Comparison of ENCODE assay signal across 24 mouse cellular contexts in genomic region chr12:82458017-82458416, GRCm38 (mm10).
DNase-seq lines count a peak whose midpoint lies in the region; ATAC-seq lines count a peak whose summit lies in the region.
"Had no signal": no experiment of that assay in that cellular context is flagged by ENCODE, and none has a peak within 500 bp of the region (broad histone marks: within the 10 kb centered on the region; RNA-seq: fewer than 3 reads in every experiment).

No protein-coding gene starts in this region.

- 83% methylated on average over 8 of the region's 8 CpGs for WGBS in forebrain, embryonic 14.5 days
- 90% methylated on average over 8 of the region's 8 CpGs for WGBS in forebrain, embryonic 11.5 days

- no peak overlapping the region for H3K9ac ChIP-seq in forebrain, embryonic 14.5 days (ENCODE audit: low read length)
- no peak overlapping the region for H3K9ac ChIP-seq in forebrain, embryonic 11.5 days (ENCODE audit: low read length)
- H3K9ac ChIP-seq: embryonic facial prominence, embryonic 13.5 days; hindbrain, embryonic 13.5 days; kidney, embryonic 15.5 days; liver, embryonic 12.5 days; lung, embryonic 14.5 days; midbrain, embryonic 13.5 days; neural tube, embryonic 15.5 days; stomach, embryonic 15.5 days had no signal

- DNase-seq in forebrain, embryonic 14.5 days (ENCODE audit: low spot score), result peak; percentile 60
- no peak for DNase-seq in forebrain, embryonic 11.5 days (ENCODE audit: low spot score)
- peak; percentile 55 to 80 for DNase-seq in right cerebral cortex, postnatal 10 days (ENCODE audit: low spot score in 2 of 2)
- no peak for DNase-seq in right cerebral cortex, postnatal 14 days
- peak; percentile 55 to 63 for DNase-seq in cerebellum, postnatal 14 days
- peak; percentile 49 to 56 for DNase-seq in layer of hippocampus, postnatal 14 days (ENCODE audit: low spot score in 2 of 2)
- no peak for DNase-seq in heart, adult 9 months (ENCODE audit: low spot score in 2 of 2)
- DNase-seq in spleen, adult 12 weeks (ENCODE audit: low spot score), result no peak
- DNase-seq: adrenal gland, adult 8-10 months; gastrocnemius, adult 2 months; heart, adult 18-20 months; lung, embryonic 14.5 days; retina, postnatal 1 day; thymus, adult 2 months had no signal

- ATAC-seq in forebrain, embryonic 14.5 days, result no peak
- ATAC-seq in forebrain, embryonic 11.5 days (replicated peaks; ENCODE audit: low FRiP score), result no peak
- ATAC-seq: intestine, embryonic 16.5 days; liver, embryonic 12.5 days; midbrain, embryonic 13.5 days had no signal

- no peak overlapping the region for H3K4me2 ChIP-seq in forebrain, embryonic 14.5 days (ENCODE audit: low read length)
- no peak overlapping the region for H3K4me2 ChIP-seq in forebrain, embryonic 11.5 days (ENCODE audit: low read depth, low read length, severe bottlenecking)
- H3K4me2 ChIP-seq: embryonic facial prominence, embryonic 13.5 days; hindbrain, embryonic 13.5 days; kidney, embryonic 15.5 days; liver, embryonic 12.5 days; lung, embryonic 14.5 days; midbrain, embryonic 13.5 days; neural tube, embryonic 15.5 days; stomach, embryonic 15.5 days had no signal

- H3K4me1 ChIP-seq in forebrain, embryonic 14.5 days (ENCODE audit: control insufficient read depth, insufficient read depth, low read length), result no peaks in the 10 kb centered on the region
- no peaks in the 10 kb centered on the region for H3K4me1 ChIP-seq in forebrain, embryonic 11.5 days (replicated peaks; ENCODE audit: control insufficient read depth, insufficient read depth, low read length)
- H3K4me1 ChIP-seq: embryonic facial prominence, embryonic 13.5 days; hindbrain, embryonic 13.5 days; liver, embryonic 12.5 days; midbrain, embryonic 13.5 days; neural tube, embryonic 15.5 days; stomach, embryonic 15.5 days had no signal

- no peak overlapping the region for H3K4me3 ChIP-seq in forebrain, embryonic 14.5 days (ENCODE audit: low read depth, low read length)
- H3K4me3 ChIP-seq in forebrain, embryonic 11.5 days (ENCODE audit: low read depth, low read length), result no peak overlapping the region
- H3K4me3 ChIP-seq: embryonic facial prominence, embryonic 13.5 days; gastrocnemius, adult 2 months; hindbrain, embryonic 13.5 days; kidney, embryonic 15.5 days; liver, embryonic 12.5 days; midbrain, embryonic 13.5 days; myocyte; neural tube, embryonic 15.5 days; stomach, embryonic 15.5 days had no signal

- no peak overlapping the region for H3K27ac ChIP-seq in forebrain, embryonic 14.5 days (ENCODE audit: low read depth, low read length)
- no peak overlapping the region for H3K27ac ChIP-seq in forebrain, embryonic 11.5 days (ENCODE audit: low read depth, low read length)
- H3K27ac ChIP-seq: embryonic facial prominence, embryonic 13.5 days; gastrocnemius, adult 2 months; hindbrain, embryonic 13.5 days; kidney, embryonic 15.5 days; macrophage; midbrain, embryonic 13.5 days; neural tube, embryonic 15.5 days; stomach, embryonic 15.5 days had no signal

- no peaks in the 10 kb centered on the region for H3K27me3 ChIP-seq in forebrain, embryonic 14.5 days (replicated peaks; ENCODE audit: control insufficient read depth, insufficient read depth, low read length)
- H3K27me3 ChIP-seq in forebrain, embryonic 11.5 days (ENCODE audit: control insufficient read depth, insufficient read depth, low read length), result no peaks in the 10 kb centered on the region
- H3K27me3 ChIP-seq: embryonic facial prominence, embryonic 13.5 days; hindbrain, embryonic 13.5 days; kidney, embryonic 15.5 days; liver, embryonic 12.5 days; midbrain, embryonic 13.5 days; neural tube, embryonic 15.5 days; stomach, embryonic 15.5 days had no signal

- H3K9me3 ChIP-seq in forebrain, embryonic 14.5 days (replicated peaks; ENCODE audit: control insufficient read depth, low read length), result no peaks in the 10 kb centered on the region
- no peaks in the 10 kb centered on the region for H3K9me3 ChIP-seq in forebrain, embryonic 11.5 days (ENCODE audit: control insufficient read depth, low read length)
- H3K9me3 ChIP-seq: embryonic facial prominence, embryonic 13.5 days; hindbrain, embryonic 13.5 days; kidney, embryonic 15.5 days; liver, embryonic 12.5 days; midbrain, embryonic 13.5 days; neural tube, embryonic 15.5 days; stomach, embryonic 15.5 days had no signal

- no peaks in the 10 kb centered on the region for H3K36me3 ChIP-seq in forebrain, embryonic 14.5 days (ENCODE audit: control insufficient read depth, insufficient read depth, low read length)
- H3K36me3 ChIP-seq in forebrain, embryonic 11.5 days (ENCODE audit: control insufficient read depth, insufficient read depth, low read length), result no peaks in the 10 kb centered on the region
- H3K36me3 ChIP-seq: embryonic facial prominence, embryonic 13.5 days; hindbrain, embryonic 13.5 days; kidney, embryonic 15.5 days; liver, embryonic 12.5 days; midbrain, embryonic 13.5 days; neural tube, embryonic 15.5 days; stomach, embryonic 15.5 days had no signal

Comparison
In these comparisons a context has a peak if more than half of its experiments do, and no peak if none do; other contexts are left out.
1. DNase-seq: peak in forebrain, embryonic 14.5 days (single experiment), right cerebral cortex, postnatal 10 days (2 of 2), cerebellum, postnatal 14 days (2 of 2) and layer of hippocampus, postnatal 14 days (2 of 2); none in forebrain, embryonic 11.5 days (single experiment), right cerebral cortex, postnatal 14 days (single experiment), heart, adult 9 months (0 of 2) and spleen, adult 12 weeks (single experiment).